Mouse (Mus musculus): ENCODE results near the gene Vps36. TPM values are rescaled to one million over a fixed set of nuclear protein-coding genes. Genes with fewer than 3 reads are reported as not detected.

The Vps36 gene
- polyA plus RNA-seq, 1 experiment from 2014 or later, result 37.9 TPM

GRCm38 (mm10) chr8:22169167-22169566 is 23.4 kb upstream of the Vps36 start:
- 90% methylated on average over 5 of the region's 5 CpGs for WGBS

DNA sequence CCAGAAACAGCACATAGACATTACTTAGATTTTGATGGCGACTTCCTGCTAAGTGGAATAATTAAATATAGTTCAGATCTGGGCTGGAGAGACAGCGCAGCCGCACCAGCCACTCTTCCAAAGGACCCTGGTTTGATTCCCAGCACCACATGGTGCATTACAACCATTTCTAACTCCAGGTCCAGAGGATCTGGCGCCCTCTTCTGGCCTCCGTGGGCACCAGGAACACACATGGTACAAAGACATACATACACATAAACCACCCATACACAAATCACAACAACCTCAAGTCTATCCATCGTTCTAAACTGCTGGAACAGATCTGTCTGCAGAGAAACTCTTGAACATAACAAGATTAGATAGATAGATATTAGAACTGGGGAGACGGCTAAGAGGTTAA is 16.6 kb upstream of the Vps36 start:
- H3K9ac ChIP-seq, result no peak overlapping the region
- H3K27ac ChIP-seq, result no peak overlapping the region
- H3K4me1 ChIP-seq, result peaks cover 8% of the 10 kb centered on the region; the same call in 1 of the 2 replicates
- 97% methylated on average over 7 of the region's 7 CpGs for WGBS
- no peak for ATAC-seq (ENCODE audit: low FRiP score, low read depth)
- H3K4me3 ChIP-seq, result no peak overlapping the region
- H3K9me3 ChIP-seq, result peaks cover 5% of the 10 kb centered on the region; the same call in 1 of the 2 replicates
- no peak overlapping the region for H3K4me2 ChIP-seq (replicated peaks)
- peaks cover 50% of the 10 kb centered on the region for H3K36me3 ChIP-seq
- H3K27me3 ChIP-seq, result no peaks in the 10 kb centered on the region

More at GRCm38 (mm10) chr8:22169167-22169566, 23.4 kb upstream of the Vps36 start:
- Histone ChIP-seq H3K27ac (no peak overlapping the region), H3K27me3 (no peaks in the 10 kb centered on the region), H3K4me2 (replicated peaks) (no peak overlapping the region), H3K9ac (no peak overlapping the region), H3K4me3 (no peak overlapping the region), H3K36me3 (peaks cover 37% of the 10 kb centered on the region), H3K9me3 (no peaks in the 10 kb centered on the region), H3K4me1 (peaks cover 11% of the 10 kb centered on the region)
- no peak for ATAC-seq (ENCODE audit: low FRiP score, low read depth)

DNA sequence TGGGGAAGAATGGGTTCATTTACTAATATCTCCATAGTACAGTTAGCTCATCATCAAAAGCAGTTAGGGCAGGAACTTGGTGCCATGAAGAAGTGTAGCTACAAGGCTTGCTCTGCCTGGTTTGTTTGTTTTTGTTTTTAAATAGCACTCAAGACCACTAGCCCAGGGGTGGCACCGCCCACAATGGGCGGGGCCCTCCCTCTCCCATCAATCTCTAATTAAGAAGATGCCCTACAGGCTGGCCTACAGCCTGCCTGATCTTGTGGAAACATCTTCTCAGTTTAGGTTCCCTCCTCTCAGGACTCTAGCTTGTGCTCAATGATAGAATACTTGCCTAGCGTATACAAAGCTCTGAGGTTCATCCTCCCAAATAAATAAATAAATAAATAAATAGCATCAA is 7.7 kb upstream of the Vps36 start:
- no peaks in the 10 kb centered on the region for H3K9me3 ChIP-seq
- H3K27me3 ChIP-seq, result no peaks in the 10 kb centered on the region
- no peak overlapping the region for H3K27ac ChIP-seq
- H3K9ac ChIP-seq, result peak overlapping the region; percentile 73
- peaks cover 20% of the 10 kb centered on the region for H3K4me1 ChIP-seq
- peak overlapping the region; percentile 57 for H3K4me3 ChIP-seq
- peak; percentile 35 for ATAC-seq (ENCODE audit: low FRiP score, low read depth)
- H3K4me2 ChIP-seq (replicated peaks), result peak overlapping the region; percentile 71
- no peaks in the 10 kb centered on the region for H3K36me3 ChIP-seq
- 1% methylated on average over 3 of the region's 3 CpGs for WGBS

- no peaks in the 10 kb centered on the region for H3K36me3 ChIP-seq
- peak within 1 kb of the TSS; percentile 71 for H3K4me2 ChIP-seq (replicated peaks)
- peak within 1 kb of the TSS; percentile 73 for H3K9ac ChIP-seq
- no peaks in the 10 kb centered on the region for H3K9me3 ChIP-seq
- peak; percentile 97 for ATAC-seq (ENCODE audit: low FRiP score, low read depth)
- no peaks in the 10 kb centered on the region for H3K27me3 ChIP-seq
- H3K4me3 ChIP-seq, result peak within 1 kb of the TSS; percentile 57
- 3% methylated on average over 63 of the region's 63 CpGs for WGBS
- peak within 1 kb of the TSS; percentile 76; the same call in 1 of the 2 replicates for H3K27ac ChIP-seq
- peaks cover 13% of the 10 kb centered on the region for H3K4me1 ChIP-seq
Measured at GRCm38 (mm10) chr8:22185431-22186397, 6.9 kb upstream of the Vps36 start, which contains the start of gene Ckap2. Gene Ckap2 (minus strand): TSS chr8:22185819.

GRCm38 (mm10) chr8:22193432-22194010 is 912 bp downstream of the Vps36 start:
- WGBS, result 12% methylated on average over 12 of the region's 12 CpGs
- Histone ChIP-seq H3K36me3 (peaks cover 6% of the 10 kb centered on the region; the same call in 1 of the 2 replicates), H3K27me3 (no peaks in the 10 kb centered on the region), H3K27ac (peak overlapping the region; percentile 98), H3K9me3 (no peaks in the 10 kb centered on the region), H3K9ac (peak overlapping the region; percentile 94), H3K4me2 (replicated peaks) (peak overlapping the region; percentile 71), H3K4me1 (peaks cover 10% of the 10 kb centered on the region), H3K4me3 (peak overlapping the region; percentile 79)
- no peak for ATAC-seq (ENCODE audit: low FRiP score, low read depth)

DNA sequence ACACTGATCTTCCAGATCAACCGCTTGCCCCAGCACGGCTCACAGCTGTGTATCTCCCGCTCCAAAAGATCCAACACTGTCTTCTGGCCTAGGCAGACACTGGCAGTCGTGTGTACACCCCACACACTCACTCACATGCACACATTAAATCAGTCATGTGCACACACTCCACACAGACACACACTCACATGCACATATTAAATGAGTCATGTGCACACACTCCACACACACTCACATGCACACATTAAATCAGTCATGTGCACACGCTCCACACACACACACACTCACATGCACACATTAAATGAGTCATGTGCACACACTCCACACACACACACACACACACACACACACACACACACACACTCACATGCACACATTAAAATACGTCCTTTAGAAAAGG is 5.3 kb downstream of the Vps36 start:
- Histone ChIP-seq H3K9ac (no peak overlapping the region), H3K9me3 (no peaks in the 10 kb centered on the region), H3K4me1 (peaks cover 10% of the 10 kb centered on the region), H3K4me3 (no peak overlapping the region), H3K27ac (no peak overlapping the region), H3K27me3 (no peaks in the 10 kb centered on the region), H3K4me2 (replicated peaks) (no peak overlapping the region), H3K36me3 (peaks cover 38% of the 10 kb centered on the region)
- 92% methylated on average over 6 of the region's 6 CpGs for WGBS
- ATAC-seq (ENCODE audit: low FRiP score, low read depth), result no peak

DNA sequence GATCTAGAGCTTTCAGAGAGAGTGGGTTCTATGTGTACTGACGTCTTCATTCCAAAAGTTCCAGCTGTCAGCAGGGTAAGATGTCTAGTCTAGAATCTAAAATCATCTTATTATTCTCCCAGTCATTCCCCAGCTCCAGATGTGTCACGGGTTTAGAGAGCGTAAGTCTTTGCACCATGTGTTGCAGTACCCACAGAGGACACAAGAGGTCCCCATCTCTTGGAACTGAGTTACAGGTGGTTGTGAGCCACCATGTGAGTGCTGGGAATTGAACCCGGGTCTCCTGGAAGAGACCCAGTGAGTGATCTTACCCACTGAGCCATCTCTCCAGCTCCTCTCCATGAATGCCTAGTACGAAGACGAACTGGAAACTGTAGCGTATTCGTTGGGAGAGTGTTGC is 6.9 kb downstream of the Vps36 start:
- Histone ChIP-seq H3K4me3 (no peak overlapping the region), H3K36me3 (peaks cover 38% of the 10 kb centered on the region), H3K4me2 (replicated peaks) (no peak overlapping the region), H3K27ac (no peak overlapping the region), H3K27me3 (no peaks in the 10 kb centered on the region), H3K9ac (no peak overlapping the region), H3K9me3 (no peaks in the 10 kb centered on the region), H3K4me1 (peaks cover 4% of the 10 kb centered on the region)
- 96% methylated on average over 8 of the region's 8 CpGs for WGBS
- no peak for ATAC-seq (ENCODE audit: low FRiP score, low read depth)

DNA sequence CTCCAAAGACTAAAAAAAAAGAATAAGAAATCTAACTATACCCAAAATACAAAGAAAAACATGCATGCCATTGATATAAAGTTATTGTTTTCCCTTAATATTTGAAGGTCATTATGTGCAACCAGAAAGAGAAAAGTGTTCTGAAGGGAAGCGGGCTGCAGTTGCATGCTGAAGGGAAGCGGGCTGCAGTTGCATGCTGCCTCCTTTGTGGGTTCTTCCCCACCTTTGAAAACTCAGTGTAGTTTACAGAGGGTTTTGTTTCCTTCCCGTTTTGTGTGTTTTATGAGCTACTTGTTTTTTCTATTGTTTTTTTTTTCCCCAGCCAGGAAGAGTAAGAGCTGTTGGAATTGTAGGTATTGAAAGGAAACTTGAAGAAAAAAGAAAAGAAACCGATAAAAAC is 14.9 kb downstream of the Vps36 start:
- Histone ChIP-seq H3K27me3 (no peaks in the 10 kb centered on the region), H3K36me3 (peaks cover 56% of the 10 kb centered on the region), H3K4me1 (no peaks in the 10 kb centered on the region), H3K27ac (no peak overlapping the region), H3K9me3 (no peaks in the 10 kb centered on the region), H3K4me2 (replicated peaks) (no peak overlapping the region), H3K4me3 (no peak overlapping the region), H3K9ac (no peak overlapping the region)
- WGBS, result 77% methylated on average over 4 of the region's 4 CpGs
- no peak for ATAC-seq (ENCODE audit: low FRiP score, low read depth)

DNA sequence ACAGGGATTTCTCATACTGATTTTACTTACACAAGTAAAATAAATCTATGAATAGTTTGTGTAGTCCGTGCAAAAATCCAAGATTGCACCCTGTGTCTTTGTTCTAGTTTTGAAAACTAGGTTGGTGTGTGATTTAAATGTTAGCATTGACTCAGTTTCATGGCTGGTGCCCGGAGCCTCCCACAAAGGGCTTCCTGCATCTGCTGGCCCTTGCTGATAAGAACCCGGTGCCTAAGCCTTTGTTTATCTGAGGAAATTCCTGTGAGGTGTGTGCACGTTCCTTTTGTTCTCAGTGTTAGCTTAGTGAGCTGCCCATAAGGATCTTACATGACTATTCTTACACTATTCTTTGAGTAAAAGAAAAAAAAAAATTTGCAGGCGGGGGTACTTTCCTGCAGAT is 16.4 kb downstream of the Vps36 start:
- ATAC-seq (ENCODE audit: low FRiP score, low read depth), result no peak
- peaks cover 63% of the 10 kb centered on the region for H3K36me3 ChIP-seq
- H3K4me1 ChIP-seq, result no peaks in the 10 kb centered on the region
- no peak overlapping the region for H3K27ac ChIP-seq
- no peaks in the 10 kb centered on the region for H3K9me3 ChIP-seq
- WGBS, result 57% methylated on average over 5 of the region's 5 CpGs
- H3K9ac ChIP-seq, result no peak overlapping the region
- H3K4me2 ChIP-seq (replicated peaks), result no peak overlapping the region
- no peak overlapping the region for H3K4me3 ChIP-seq
- H3K27me3 ChIP-seq, result no peaks in the 10 kb centered on the region

GRCm38 (mm10) chr8:22214826-22215225 is 22.2 kb downstream of the Vps36 start:
- no peak for ATAC-seq (ENCODE audit: low FRiP score, low read depth)
- Histone ChIP-seq H3K36me3 (peaks cover 78% of the 10 kb centered on the region), H3K9ac (no peak overlapping the region), H3K4me1 (no peaks in the 10 kb centered on the region), H3K4me3 (no peak overlapping the region), H3K27ac (no peak overlapping the region), H3K9me3 (no peaks in the 10 kb centered on the region), H3K27me3 (no peaks in the 10 kb centered on the region), H3K4me2 (replicated peaks) (no peak overlapping the region)
- 96% methylated on average over 10 of the region's 10 CpGs for WGBS

GRCm38 (mm10) chr8:22226361-22226760 is 33.8 kb downstream of the Vps36 start:
- Histone ChIP-seq H3K9ac (no peak overlapping the region), H3K27ac (no peak overlapping the region), H3K4me1 (0 out of 2 replicates have a peak, but pooled peaks cover 5% of the 10 kb centered on the region), H3K27me3 (peaks cover 28% of the 10 kb centered on the region), H3K4me3 (no peak overlapping the region), H3K4me2 (replicated peaks) (peak overlapping the region; percentile 95), H3K9me3 (no peaks in the 10 kb centered on the region), H3K36me3 (peaks cover 20% of the 10 kb centered on the region)
- no peak for ATAC-seq (ENCODE audit: low FRiP score, low read depth)
- 58% methylated on average over 8 of the region's 8 CpGs for WGBS
